Mouse (Mus musculus) urinary bladder, postnatal 10 days (tissue): ENCODE measurements around the gene Hoxa10.

Source experiments
- DNase-seq: peaks from one replicate; pipeline ENCODE4 v3.0.0; 2022; ENCODE audit warnings: low spot score

Hoxa10 gene

GRCm38 (mm10) chr6:52229558-52230416 lies 10.9 kb downstream of the Hoxa10 start:
- DNase-seq = no peak

DNA sequence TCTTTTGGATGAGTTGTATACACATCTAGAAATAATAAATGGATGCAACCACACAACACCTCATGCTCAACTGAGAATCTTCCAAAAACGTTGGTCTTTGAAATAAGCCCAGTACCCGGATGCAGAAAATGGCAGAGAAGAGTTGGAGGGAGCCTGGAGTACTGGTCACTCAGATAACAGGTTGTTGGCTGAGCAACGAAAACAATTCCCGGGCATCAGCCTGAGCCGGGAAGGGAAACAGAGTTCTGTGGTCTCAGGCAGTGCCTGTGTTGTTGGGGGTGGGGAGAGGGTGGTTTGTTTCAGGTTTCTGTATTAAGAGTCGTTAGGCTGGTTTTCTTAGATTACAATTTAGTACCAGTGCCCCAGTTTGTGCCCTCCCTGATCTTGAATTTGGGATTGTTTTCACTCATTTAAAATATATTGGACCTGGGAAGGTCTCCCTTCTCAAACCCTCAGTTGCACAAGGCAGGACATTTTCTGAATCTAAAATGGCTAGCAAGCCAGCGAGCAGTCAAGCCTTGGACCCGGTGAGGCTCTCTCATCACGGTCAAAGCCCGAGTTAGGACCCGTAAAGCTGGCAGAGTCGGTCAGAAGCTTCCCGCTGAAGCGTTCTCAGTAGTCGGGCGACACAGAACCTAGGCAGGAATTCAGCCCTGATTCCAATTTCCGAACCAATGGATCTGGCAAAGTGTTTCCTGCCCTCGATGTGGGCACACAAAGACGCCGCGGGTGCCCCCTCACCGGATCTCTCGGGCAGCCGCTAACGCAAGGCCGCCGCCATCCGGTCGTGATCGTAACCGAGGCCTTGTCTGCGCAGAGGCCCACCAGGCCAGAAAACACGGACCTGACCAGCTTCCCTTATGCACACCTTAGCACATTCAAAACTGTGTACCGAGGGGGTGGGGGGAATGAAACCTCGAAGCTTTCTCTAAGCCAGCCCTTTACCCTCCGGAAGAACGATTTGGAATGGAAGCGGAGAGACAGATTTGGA lies 11.9 kb downstream of the Hoxa10 start:
- no peak for DNase-seq

GRCm38 (mm10) chr6:52227470-52228222 lies 13.0 kb downstream of the Hoxa10 start:
- no peak for DNase-seq

DNA sequence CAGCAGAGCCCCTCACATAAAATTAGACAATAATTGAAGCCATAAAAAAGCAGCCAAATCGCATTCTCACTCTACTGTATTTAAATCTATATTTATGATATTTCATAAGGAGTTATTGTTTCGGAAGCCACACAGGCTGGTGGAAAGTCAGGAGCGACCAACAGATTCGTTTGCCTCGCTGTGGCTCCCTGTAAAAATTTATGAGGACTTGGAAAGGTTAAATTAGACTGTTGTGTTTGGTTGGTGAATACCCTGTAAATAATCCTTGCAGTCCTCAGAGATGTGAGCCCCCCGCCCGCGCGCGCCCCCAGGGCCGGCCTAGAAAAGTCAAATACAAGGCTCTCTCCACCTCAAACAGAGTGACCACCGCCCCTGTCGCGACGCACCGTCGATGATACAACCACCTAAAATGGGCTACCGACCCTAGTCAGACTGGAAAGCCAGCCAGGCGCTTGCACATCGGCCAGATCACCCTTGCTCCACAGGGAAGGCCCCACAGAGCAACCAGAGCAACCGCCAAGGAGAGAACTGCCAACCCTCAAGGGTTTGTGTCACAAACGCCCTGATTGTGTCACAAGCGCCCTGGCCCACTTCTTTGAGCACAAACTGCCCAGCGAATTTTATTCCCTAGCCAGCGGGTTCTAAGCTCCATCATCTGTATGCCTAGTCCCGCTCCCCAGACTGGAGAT lies 13.9 kb downstream of the Hoxa10 start:
- DNase-seq = no peak

GRCm38 (mm10) chr6:52225612-52226568 lies 14.8 kb downstream of the Hoxa10 start:
- no peak for DNase-seq

- no peak for DNase-seq
Observed at GRCm38 (mm10) chr6:52224895-52225611, 15.6 kb downstream of the Hoxa10 start.

DNA sequence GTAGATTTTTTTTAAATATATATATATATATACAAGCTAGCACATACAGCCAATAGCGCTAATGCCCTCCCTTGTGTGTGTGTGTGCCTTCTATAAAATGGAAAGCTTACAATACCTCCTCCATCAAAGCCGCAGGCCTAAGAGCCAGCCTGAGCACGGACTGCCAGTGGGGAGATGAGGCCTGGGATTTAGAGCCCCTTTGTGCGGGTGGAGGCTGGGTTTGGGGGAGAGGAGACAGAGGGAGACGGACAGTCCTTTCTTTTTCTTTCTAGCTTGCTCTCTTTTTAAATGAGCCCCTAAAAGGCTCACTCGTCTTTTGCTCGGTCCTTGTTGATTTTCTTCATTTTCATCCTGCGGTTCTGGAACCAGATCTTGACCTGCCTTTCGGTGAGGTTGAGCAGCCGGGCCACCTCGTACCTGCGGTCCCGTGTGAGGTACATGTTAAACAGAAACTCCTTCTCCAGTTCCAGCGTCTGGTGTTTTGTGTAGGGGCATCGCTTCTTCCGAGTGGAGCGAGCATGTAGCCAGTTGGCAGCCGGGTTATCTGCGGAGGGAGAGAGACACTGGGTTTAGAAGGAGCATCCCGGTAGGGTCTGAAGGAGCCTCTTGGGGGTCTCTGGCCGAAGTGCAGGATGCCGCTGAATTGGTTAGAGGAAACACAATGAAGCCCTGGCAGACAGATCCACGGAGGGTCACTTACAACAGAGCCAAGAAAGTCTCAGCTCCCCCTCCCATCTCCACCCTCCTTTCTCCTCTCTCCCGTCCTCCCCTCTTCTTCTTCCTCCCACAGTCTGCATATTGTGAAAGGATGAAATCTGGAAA lies 16.5 kb downstream of the Hoxa10 start:
- DNase-seq = no peak

DNA sequence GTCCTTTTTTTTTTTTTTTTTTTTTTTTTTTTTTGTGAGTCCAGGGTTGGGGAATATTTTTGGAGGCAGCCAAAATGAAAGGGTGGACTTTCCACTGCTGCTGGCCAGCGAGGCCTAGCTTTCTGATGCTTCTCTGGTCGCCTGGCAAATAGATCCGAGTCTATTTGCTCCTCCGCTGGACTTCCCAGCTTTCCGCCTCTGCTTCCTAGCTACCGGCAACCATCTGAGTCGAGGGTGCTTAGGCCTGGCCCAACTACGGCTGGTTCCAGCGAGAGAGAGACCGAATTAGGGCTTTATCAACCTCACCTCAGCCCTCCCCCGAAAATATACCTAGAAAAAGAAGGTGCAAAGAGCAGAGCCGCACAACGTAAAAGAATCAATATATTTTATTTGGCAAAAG lies 17.9 kb downstream of the Hoxa10 start:
- DNase-seq = peak; percentile 7

GRCm38 (mm10) chr6:52221993-52222685 lies 18.5 kb downstream of the Hoxa10 start:
- no peak for DNase-seq

DNA sequence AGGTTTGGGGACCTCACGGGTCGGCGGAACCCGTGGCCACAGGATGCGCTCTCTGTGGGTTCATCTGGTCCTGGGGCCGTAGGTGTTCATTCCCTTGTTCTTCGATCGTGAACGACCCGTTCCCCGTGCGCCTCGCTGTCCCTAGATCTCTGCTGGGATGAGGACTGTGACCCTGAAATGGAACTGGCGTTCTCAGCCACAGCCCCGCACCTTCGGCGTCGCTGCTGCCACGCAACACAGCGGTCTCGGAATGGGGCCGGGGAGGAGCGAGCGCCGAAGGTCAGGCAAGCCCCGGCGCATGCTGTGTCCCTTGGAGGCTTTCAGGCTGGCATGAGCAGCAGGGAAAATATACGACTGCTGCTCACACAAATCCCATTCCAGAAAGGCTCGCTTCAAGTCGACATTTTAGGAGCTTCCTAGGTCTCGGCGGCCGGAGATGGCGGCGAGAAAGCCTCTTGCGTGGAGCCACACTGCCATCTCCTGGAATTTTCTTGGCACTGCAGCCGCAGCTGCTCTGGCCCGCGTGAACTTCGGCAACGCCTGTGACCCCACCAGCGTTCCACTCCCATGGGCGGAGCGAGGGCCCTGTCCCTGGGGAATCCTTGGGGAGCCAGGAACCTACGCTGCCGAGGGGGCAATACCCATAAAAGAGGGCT lies 19.2 kb downstream of the Hoxa10 start, which contains the start of gene Hoxa7:
Gene Hoxa7 (minus strand): TSS at position 518 of the 656 bp plus-strand sequence.
- peak; percentile 83 for DNase-seq

- DNase-seq = no peak
Observed at GRCm38 (mm10) chr6:52220865-52221310, 19.8 kb downstream of the Hoxa10 start.

GRCm38 (mm10) chr6:52220003-52220864 lies 20.4 kb downstream of the Hoxa10 start:
- peak; percentile 8 for DNase-seq

- peak; percentile 7 for DNase-seq
Observed at GRCm38 (mm10) chr6:52219234-52219942, 21.3 kb downstream of the Hoxa10 start.

GRCm38 (mm10) chr6:52218643-52219215 lies 21.9 kb downstream of the Hoxa10 start:
- no peak for DNase-seq
